10 mouse cellular contexts compared by ENCODE assay signal in genomic region chr12:102524760-102525159, GRCm38 (mm10). TPM values are rescaled to one million over a fixed set of nuclear protein-coding genes. Genes with fewer than 3 reads are reported as not detected.
DNase-seq lines count a peak whose midpoint lies in the region; ATAC-seq and TF ChIP-seq lines count a peak whose summit lies in the region.
"Had no signal": no experiment of that assay in that cellular context is flagged by ENCODE, and none has a peak within 500 bp of the region (broad histone marks: within the 10 kb centered on the region; RNA-seq: fewer than 3 reads in every experiment).

No protein-coding gene starts in this region.

- no peak overlapping the region for H3K4me2 ChIP-seq in kidney, embryonic 15.5 days
- H3K4me2 ChIP-seq in forebrain, embryonic 16.5 days (ENCODE audit: low read length) = no peak overlapping the region
- H3K4me2 ChIP-seq: embryonic facial prominence, embryonic 15.5 days; liver, embryonic 13.5 days had no signal

- no peaks in the 10 kb centered on the region for H3K9me3 ChIP-seq in kidney, embryonic 15.5 days (replicated peaks)
- H3K9me3 ChIP-seq in E14TG2a.4 (ENCODE audit: low read length) = no peaks in the 10 kb centered on the region
- no peaks in the 10 kb centered on the region for H3K9me3 ChIP-seq in forebrain, embryonic 16.5 days (ENCODE audit: control insufficient read depth, low read length)
- H3K9me3 ChIP-seq: embryonic facial prominence, embryonic 15.5 days; liver, embryonic 13.5 days had no signal

- no peak overlapping the region for H3K27ac ChIP-seq in kidney, embryonic 15.5 days
- H3K27ac ChIP-seq in forebrain, embryonic 16.5 days (ENCODE audit: low read length) = no peak overlapping the region
- H3K27ac ChIP-seq: embryonic facial prominence, embryonic 15.5 days; liver, embryonic 13.5 days had no signal

- ATAC-seq in kidney, embryonic 15.5 days (replicated peaks; ENCODE audit: low FRiP score) = no peak; the same call in 1 of the 2 replicates
- peak; percentile 50 for ATAC-seq in forebrain, embryonic 16.5 days
- no peak for ATAC-seq in inflammation-experienced regulatory T-cells, adult 6 months

- DNase-seq in kidney, adult 18-20 months = peak; percentile 19
- peak; percentile 38 for DNase-seq in adrenal gland, postnatal 25 days
- peak; percentile 18 to 46 for DNase-seq in lung, adult 18-20 months
- DNase-seq in testis, postnatal 14 days (ENCODE audit: low spot score) = peak; percentile 40
- DNase-seq: liver, embryonic 13.5 days had no signal

- H3K36me3 ChIP-seq in kidney, embryonic 15.5 days = no peaks in the 10 kb centered on the region
- H3K36me3 ChIP-seq in E14TG2a.4 (ENCODE audit: insufficient read depth, low read length) = no peaks in the 10 kb centered on the region
- no peaks in the 10 kb centered on the region for H3K36me3 ChIP-seq in forebrain, embryonic 16.5 days (ENCODE audit: control insufficient read depth, insufficient read depth)
- H3K36me3 ChIP-seq: embryonic facial prominence, embryonic 15.5 days; liver, embryonic 13.5 days had no signal

- H3K27me3 ChIP-seq in kidney, embryonic 15.5 days = no peaks in the 10 kb centered on the region
- no peaks in the 10 kb centered on the region; the same call in 1 of the 2 replicates for H3K27me3 ChIP-seq in E14TG2a.4 (ENCODE audit: insufficient read depth, low read length)
- no peaks in the 10 kb centered on the region for H3K27me3 ChIP-seq in forebrain, embryonic 16.5 days (replicated peaks; ENCODE audit: control insufficient read depth, insufficient read depth, low read length)
- H3K27me3 ChIP-seq: embryonic facial prominence, embryonic 15.5 days; liver, embryonic 13.5 days had no signal

- H3K4me3 ChIP-seq in kidney, embryonic 15.5 days (replicated peaks) = no peak overlapping the region
- H3K4me3 ChIP-seq in E14TG2a.4 (replicated peaks; ENCODE audit: low read length) = no peak overlapping the region
- H3K4me3 ChIP-seq in forebrain, embryonic 16.5 days (replicated peaks; ENCODE audit: low read length) = no peak overlapping the region
- H3K4me3 ChIP-seq: embryonic facial prominence, embryonic 15.5 days; liver, embryonic 13.5 days had no signal

- peaks cover 11% of the 10 kb centered on the region for H3K4me1 ChIP-seq in kidney, embryonic 15.5 days
- peaks cover 16% of the 10 kb centered on the region for H3K4me1 ChIP-seq in E14TG2a.4 (replicated peaks; ENCODE audit: low read depth, low read length)
- peaks cover 5% of the 10 kb centered on the region for H3K4me1 ChIP-seq in forebrain, embryonic 16.5 days (replicated peaks; ENCODE audit: control insufficient read depth, insufficient read depth, low read length)
- H3K4me1 ChIP-seq: embryonic facial prominence, embryonic 15.5 days had no signal

- 20% methylated on average over 6 of the region's 6 CpGs for WGBS in kidney, embryonic 15.5 days
- 25% methylated on average over 6 of the region's 6 CpGs for WGBS in forebrain, embryonic 16.5 days

- no peak overlapping the region for H3K9ac ChIP-seq in kidney, embryonic 15.5 days
- H3K9ac ChIP-seq in forebrain, embryonic 16.5 days (replicated peaks; ENCODE audit: low read depth, low read length) = no peak overlapping the region
- H3K9ac ChIP-seq: embryonic facial prominence, embryonic 15.5 days; liver, embryonic 13.5 days had no signal

- TF ChIP-seq CTCF in E14TG2a.4 (conservative IDR thresholded peaks at IDR 0.05; ENCODE audit: low read length) = peak; percentile 47

RNA-seq across cellular contexts. Expression of gene Chga, which starts 30.0 kb away (rescaled TPM):
- 6.1 and 30.2 TPM in 2 replicates for polyA plus RNA-seq in kidney, embryonic 15.5 days (2015; fragmentation: Nextera tagmentation; extraction: Ambion mirVana)
- 1,604 and 1,988 TPM in 2 replicates for total RNA-seq in adrenal gland, postnatal 25 days (2021)
- polyA plus RNA-seq in forebrain, embryonic 16.5 days (2015; fragmentation: Nextera tagmentation; extraction: Ambion mirVana) = 97.7 and 118 TPM in 2 replicates
- under 1 TPM in 1 of 3 experiments, not detected in 2; 0.47 TPM for polyA plus RNA-seq in inflammation-experienced regulatory T-cells, adult 6 months (2017; shearing (Covaris generic))

RNA-seq across cellular contexts. Expression of gene Golga5, which starts 55.8 kb away (rescaled TPM):
- polyA plus RNA-seq in kidney, embryonic 15.5 days (2015; fragmentation: Nextera tagmentation; extraction: Ambion mirVana) = 35.2 and 38.5 TPM in 2 replicates
- total RNA-seq in adrenal gland, postnatal 25 days (2021) = 44.1 and 51.4 TPM in 2 replicates
- polyA plus RNA-seq in forebrain, embryonic 16.5 days (2015; fragmentation: Nextera tagmentation; extraction: Ambion mirVana) = 33.2 and 35.5 TPM in 2 replicates
- 10 to 100 TPM; 24.8 to 26.8 (median 25.1) TPM for polyA plus RNA-seq in inflammation-experienced regulatory T-cells, adult 6 months (2017; shearing (Covaris generic))
